In genomic region chr11:100219304-100219703, GRCm38 (mm10) we compare ENCODE assay signal across 24 mouse cellular contexts. TPM values are rescaled to one million over a fixed set of nuclear protein-coding genes. Genes with fewer than 3 reads are reported as not detected.
"Had no signal": no experiment of that assay in that cellular context is flagged by ENCODE, and none has a peak within 500 bp of the region (broad histone marks: within the 10 kb centered on the region; RNA-seq: fewer than 3 reads in every experiment).

No protein-coding gene starts in this region.

- H3K27ac ChIP-seq: neural tube, embryonic 12.5 days; neural tube, embryonic 13.5 days; neural tube, embryonic 15.5 days; stomach, embryonic 15.5 days; stomach, postnatal 0 days had no signal

- H3K4me3 ChIP-seq: neural tube, embryonic 12.5 days; neural tube, embryonic 13.5 days; neural tube, embryonic 15.5 days; stomach, embryonic 15.5 days had no signal

- H3K4me1 ChIP-seq: neural tube, embryonic 12.5 days; neural tube, embryonic 13.5 days; neural tube, embryonic 15.5 days; stomach, embryonic 15.5 days had no signal

- H3K36me3 ChIP-seq: neural tube, embryonic 12.5 days; neural tube, embryonic 13.5 days; neural tube, embryonic 15.5 days; stomach, embryonic 15.5 days had no signal

- H3K27me3 ChIP-seq: neural tube, embryonic 12.5 days; neural tube, embryonic 13.5 days; neural tube, embryonic 15.5 days; stomach, embryonic 15.5 days had no signal

- DNase-seq: retina, postnatal 1 day; right cerebral cortex, adult 18-20 months; right cerebral cortex, postnatal 14 days; right cerebral cortex, postnatal 25 days; right cerebral cortex, postnatal 4 days; spleen, adult 18-20 months; thymus, adult 18-20 months; thymus, adult 2 months; thymus, postnatal 14 days; thymus, postnatal 25 days; thymus, postnatal 36 days; thymus, postnatal 4 days had no signal

- H3K9me3 ChIP-seq: neural tube, embryonic 12.5 days; neural tube, embryonic 13.5 days; neural tube, embryonic 15.5 days; stomach, embryonic 15.5 days had no signal

RNA-seq across cellular contexts. Expression of gene Krt14, which starts 12.0 kb away (rescaled TPM):
- polyA plus RNA-seq: small intestine, adult 2 months; spleen, adult 2 months; testis, adult 2 months had no signal

RNA-seq across cellular contexts. Expression of gene Krt9, which starts 26.3 kb away (rescaled TPM):
- polyA plus RNA-seq: neural tube, embryonic 13.5 days; small intestine, adult 2 months; spleen, adult 2 months; stomach, embryonic 14.5 days; stomach, embryonic 15.5 days; stomach, embryonic 16.5 days; stomach, postnatal 0 days; testis, adult 2 months; urinary bladder, adult 2 months had no signal

RNA-seq across cellular contexts. Expression of gene Krt16, which starts 29.4 kb away (rescaled TPM):
- polyA plus RNA-seq: neural tube, embryonic 12.5 days; neural tube, embryonic 13.5 days; neural tube, embryonic 14.5 days; neural tube, embryonic 15.5 days; small intestine, adult 2 months; spleen, adult 2 months; testis, adult 2 months; urinary bladder, adult 2 months had no signal

RNA-seq across cellular contexts. Expression of gene Krt17, which starts 41.5 kb away (rescaled TPM):
- polyA plus RNA-seq: neural tube, embryonic 14.5 days; spleen, adult 2 months; testis, adult 2 months had no signal

RNA-seq across cellular contexts. Expression of gene Krt42, which starts 50.4 kb away (rescaled TPM):
- polyA plus RNA-seq: neural tube, embryonic 12.5 days; neural tube, embryonic 13.5 days; neural tube, embryonic 14.5 days; neural tube, embryonic 15.5 days; small intestine, adult 2 months; spleen, adult 2 months; stomach, embryonic 14.5 days; stomach, embryonic 15.5 days; stomach, embryonic 16.5 days; testis, adult 2 months; urinary bladder, adult 2 months had no signal
